Mouse (Mus musculus): Measurements from ENCODE around the gene Bphl.

DNA sequence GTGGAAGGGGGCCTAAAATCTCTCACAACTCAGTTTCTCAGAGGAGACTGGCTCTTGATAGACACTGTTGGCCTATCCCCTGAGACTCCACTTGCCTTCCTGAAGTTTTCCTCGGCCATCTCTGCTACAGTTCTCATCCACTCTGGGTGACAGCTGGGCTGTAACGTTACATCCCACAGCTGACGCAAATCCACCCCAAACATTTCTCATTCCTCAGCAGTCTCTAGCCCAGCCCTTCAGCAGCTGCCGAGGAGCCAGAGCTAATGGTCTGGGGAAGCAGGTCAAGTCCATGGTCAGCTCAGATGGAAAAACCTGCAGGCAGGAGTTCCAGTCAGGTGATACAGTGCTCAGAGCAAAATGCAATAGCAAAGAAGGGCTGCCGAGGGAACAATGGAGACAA, 73.6 kb downstream of the Bphl start:
- TF ChIP-seq GATA1 (IDR thresholded peaks at IDR 0.05; ENCODE audit: low read length), result no peak
- no peak for TF ChIP-seq TAL1 (IDR thresholded peaks at IDR 0.05; ENCODE audit: low read length)

Measured in erythroblast, embryonic 14.5 days (primary cell).